Mouse (Mus musculus): ENCODE results near the gene Metap1. TPM values are rescaled to one million over a fixed set of nuclear protein-coding genes. Genes with fewer than 3 reads are reported as not detected.

Gene Metap1
- total RNA-seq, 2 experiments from 2014 or later = 47.0 to 50.4 TPM

- DNase-seq = no peak
Measured at GRCm38 (mm10) chr3:138452169-138452568, 37.1 kb downstream of the Metap1 start.

GRCm38 (mm10) chr3:138448077-138448860, 41.0 kb downstream of the Metap1 start:
- DNase-seq = no peak

GRCm38 (mm10) chr3:138443465-138443771, 45.9 kb downstream of the Metap1 start:
- no peak for DNase-seq

GRCm38 (mm10) chr3:138442612-138443464, 46.5 kb downstream of the Metap1 start, which contains the start of gene Adh5:
TSS of gene Adh5 (plus strand) at chr3:138443093.
- DNase-seq = peak; percentile 95

DNA sequence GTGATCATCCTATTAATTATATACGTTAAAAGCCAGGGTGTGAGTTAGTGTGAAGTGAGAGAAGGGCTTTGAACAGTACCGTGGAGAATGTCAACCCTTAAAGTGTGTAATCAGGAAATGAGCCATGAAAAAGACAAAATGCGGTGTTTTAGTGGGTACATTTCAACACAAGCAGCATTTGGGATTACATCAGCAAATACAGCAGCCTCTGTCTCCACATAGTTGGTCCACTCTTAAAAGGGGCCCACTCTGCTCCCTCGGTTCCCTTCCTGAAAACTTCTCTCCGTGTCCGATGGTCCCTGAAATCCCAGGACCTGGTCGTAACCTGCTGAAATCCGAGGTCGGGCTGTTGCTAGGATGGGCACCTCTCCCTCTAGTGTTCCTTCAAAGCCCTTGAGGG, 47.1 kb downstream of the Metap1 start:
- no peak for DNase-seq

DNA sequence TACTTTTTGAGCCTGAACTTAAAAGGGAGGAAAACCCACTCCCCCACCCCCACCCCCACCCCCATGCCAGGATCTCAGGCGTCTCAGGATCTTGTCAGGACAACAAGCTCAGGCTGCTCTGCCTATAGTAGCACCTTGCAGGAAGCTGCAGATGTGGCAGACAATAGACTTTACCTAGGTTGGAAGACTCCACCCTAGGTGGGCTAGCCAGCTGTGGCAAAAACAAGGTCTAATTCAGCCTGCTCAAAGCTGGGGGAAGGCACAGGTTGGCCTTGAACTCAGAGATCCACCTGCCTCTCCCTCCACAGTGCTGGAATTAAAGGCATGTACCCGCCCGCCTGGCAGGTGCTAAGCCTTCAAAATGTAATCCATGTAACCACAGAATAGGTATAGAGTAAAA, 50.6 kb downstream of the Metap1 start:
- no peak for DNase-seq

DNA sequence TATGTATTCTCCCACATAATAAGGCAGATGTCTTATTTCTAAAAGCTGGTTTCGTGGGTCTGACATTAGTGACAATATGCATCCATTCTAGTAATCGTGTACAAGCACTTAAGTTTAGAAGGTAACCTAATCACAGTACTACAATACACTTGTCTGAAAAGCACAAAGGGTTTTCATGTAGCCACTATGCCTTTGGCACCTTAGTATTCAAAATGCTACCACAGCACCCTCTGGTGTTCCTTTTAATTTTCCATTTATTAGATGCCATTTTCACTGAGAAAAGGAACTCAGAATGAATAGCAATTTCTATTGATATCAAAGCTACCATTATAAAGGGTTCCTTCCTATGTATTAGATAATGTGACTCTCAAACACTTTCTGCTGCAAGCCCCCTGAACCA, 57.5 kb downstream of the Metap1 start:
- DNase-seq = no peak

- no peak for DNase-seq
Measured at GRCm38 (mm10) chr3:138430360-138430976, 58.8 kb downstream of the Metap1 start.

DNA sequence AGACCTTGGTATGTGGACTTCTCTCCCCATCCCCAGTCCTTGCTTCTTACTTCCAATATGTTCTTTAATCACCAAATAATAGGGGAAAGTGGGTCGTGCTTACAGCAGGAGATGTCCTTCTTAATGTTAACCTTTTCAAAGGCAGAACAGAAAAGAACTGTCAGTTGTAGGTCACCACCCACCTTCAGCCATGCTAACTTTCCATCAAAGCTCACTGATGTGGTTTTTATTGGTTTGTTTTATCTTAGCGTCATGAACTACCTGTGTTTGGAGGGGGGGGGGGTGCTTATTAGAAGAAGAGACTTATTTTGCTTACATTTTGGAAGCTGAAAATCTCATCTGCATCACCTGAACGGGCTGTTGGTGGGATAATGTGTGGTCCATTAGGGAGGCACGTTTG, 65.1 kb downstream of the Metap1 start:
- no peak for DNase-seq

- DNase-seq = no peak
Measured at GRCm38 (mm10) chr3:138423664-138424063, 65.7 kb downstream of the Metap1 start.

GRCm38 (mm10) chr3:138420385-138420784, 68.9 kb downstream of the Metap1 start:
- no peak for DNase-seq

DNA sequence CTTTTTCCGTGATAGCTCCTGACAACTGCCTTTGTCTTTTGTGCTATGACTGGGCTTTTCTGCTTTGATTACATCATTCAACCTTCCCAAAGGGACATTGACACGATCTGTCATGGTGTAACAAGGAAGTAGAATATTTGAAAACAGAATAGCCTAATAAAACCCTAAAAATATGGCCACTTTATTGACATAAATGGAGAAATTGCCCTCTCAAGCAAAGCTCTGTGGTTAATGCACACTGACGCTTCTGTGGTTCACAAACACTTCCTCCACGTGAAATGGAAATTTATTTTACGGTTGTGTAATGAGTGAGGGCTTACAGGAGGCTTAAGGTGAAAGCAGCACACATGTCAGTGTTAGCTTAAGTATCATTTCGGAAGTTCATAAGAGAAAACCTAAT, 69.9 kb downstream of the Metap1 start:
- no peak for DNase-seq

GRCm38 (mm10) chr3:138415121-138415690, 74.1 kb downstream of the Metap1 start, which contains the start of gene Adh4:
TSS of gene Adh4 (plus strand) at chr3:138415466.
- peak; percentile 39 for DNase-seq

DNA sequence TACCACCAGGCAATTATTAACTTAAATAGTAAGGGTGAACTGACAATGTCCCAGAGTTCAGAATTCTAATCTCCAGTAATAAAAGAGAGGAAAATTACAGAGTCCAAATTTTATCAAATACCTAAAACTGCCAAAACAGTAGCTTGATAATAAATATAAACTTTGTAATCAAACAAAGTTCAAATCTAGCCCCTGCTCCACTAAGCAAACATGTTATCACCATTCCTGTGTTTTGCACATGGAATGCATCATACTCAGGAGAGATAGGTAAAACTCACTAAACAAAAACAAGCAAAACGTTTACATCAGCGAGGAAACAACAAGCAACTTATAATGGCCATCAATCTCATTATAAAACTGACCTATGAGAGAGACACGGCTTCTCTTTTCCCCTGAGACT, 79.1 kb downstream of the Metap1 start:
- no peak for DNase-seq

DNA sequence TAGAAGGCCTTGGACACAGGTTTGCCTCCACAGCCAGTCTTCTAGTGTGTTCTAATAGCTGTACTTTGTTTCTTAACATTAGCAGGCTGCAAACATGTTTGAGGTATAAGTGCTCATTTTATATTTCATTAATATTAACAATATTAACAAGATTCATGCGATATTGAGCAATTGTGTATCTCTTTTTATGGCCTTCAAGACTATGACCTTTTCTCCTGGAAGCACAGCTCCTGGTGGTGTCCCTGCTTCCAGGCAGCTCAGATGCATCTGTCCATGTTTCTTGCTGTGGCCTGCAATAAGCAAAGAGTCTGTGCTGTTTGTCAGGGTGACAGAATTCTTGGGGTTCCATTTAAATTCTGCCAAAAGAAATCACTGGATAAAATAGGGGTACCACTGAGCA, 79.7 kb downstream of the Metap1 start:
- no peak for DNase-seq

Small RNAs within 50 kb of the gene (microRNA-seq; reads per million reads assigned to microRNA genes)
- gene Mir1956 = 1.4 reads per million

Other genes starting within 250 kb of the Metap1 start
- gene Adh1, start 228.5 kb downstream of the Metap1 start, total RNA-seq (2021) = 1,000 to 10,000 TPM; 2,760 to 3,266 TPM
- under 1 TPM in 1 of 2 experiments, not detected in 1; 0.21 TPM for gene Adh6a, start 176.2 kb downstream of the Metap1 start, total RNA-seq (2021)
- gene Adh6b, start 147.7 kb downstream of the Metap1 start, total RNA-seq (2021) = 1 to 10 TPM; 1.1 to 1.2 TPM
- gene Adh4, start 74.0 kb downstream of the Metap1 start, total RNA-seq (2021) = 1 to 10 TPM; 3.6 to 4.4 TPM
- 100 to 1,000 TPM; 209 TPM for gene Adh5, start 46.4 kb downstream of the Metap1 start, total RNA-seq (2021)
- gene Eif4e, start 36.7 kb upstream of the Metap1 start, total RNA-seq (2021) = 100 to 1,000 TPM; 152 to 172 TPM